ENCODE assay signal across 10 mouse cellular contexts in the genomic region with DNA sequence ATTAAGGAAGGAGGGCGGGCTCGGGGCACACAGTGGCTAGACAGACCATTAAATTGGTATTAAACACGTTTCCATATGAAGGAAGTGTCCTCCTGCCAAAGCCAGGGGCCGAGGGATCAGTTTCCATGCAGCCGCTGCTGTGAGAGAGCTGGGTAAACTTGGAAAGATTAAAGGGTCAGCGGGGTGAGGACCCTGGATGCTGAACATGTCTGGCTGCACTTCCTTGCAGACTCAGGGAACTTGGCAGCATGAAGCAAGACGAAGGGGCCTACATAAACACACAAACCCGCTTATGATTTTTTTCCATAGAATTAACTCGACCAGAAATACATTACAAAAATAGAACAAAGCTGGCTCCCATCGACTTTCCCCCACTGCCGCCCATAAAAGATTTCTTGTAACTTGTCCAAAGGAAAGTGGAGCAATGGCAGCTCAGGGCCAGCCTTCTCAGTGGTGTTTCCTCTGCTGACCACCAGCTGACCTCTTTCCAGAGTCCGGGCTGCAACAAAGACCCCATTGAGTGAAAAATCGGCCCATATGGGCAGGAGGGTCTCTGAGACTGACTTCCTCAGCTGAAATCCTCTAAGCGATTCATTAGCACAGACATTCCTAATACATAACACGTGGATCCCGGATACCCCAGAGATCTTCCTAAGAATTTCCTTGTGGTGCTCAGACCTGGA.
DNase-seq lines count a peak whose midpoint lies in the region; ATAC-seq lines count a peak whose summit lies in the region.
"Had no signal": no experiment of that assay in that cellular context is flagged by ENCODE, and none has a peak within 500 bp of the region (broad histone marks: within the 10 kb centered on the region; RNA-seq: fewer than 3 reads in every experiment).

No protein-coding gene starts in this region.

- H3K4me2 ChIP-seq in forebrain, embryonic 15.5 days (replicated peaks): no peak overlapping the region
- H3K4me2 ChIP-seq in liver, embryonic 11.5 days: no peak overlapping the region
- no peak overlapping the region for H3K4me2 ChIP-seq in liver, embryonic 12.5 days
- no peak overlapping the region for H3K4me2 ChIP-seq in intestine, embryonic 15.5 days (replicated peaks)

- H3K27me3 ChIP-seq in forebrain, embryonic 10.5 days (ENCODE audit: poor library complexity, severe bottlenecking): no peaks in the 10 kb centered on the region
- no peaks in the 10 kb centered on the region for H3K27me3 ChIP-seq in forebrain, embryonic 15.5 days
- no peaks in the 10 kb centered on the region for H3K27me3 ChIP-seq in liver, embryonic 11.5 days (replicated peaks; ENCODE audit: control insufficient read depth, insufficient read depth, low read length)
- no peaks in the 10 kb centered on the region for H3K27me3 ChIP-seq in liver, embryonic 12.5 days (replicated peaks)
- H3K27me3 ChIP-seq in intestine, embryonic 15.5 days (replicated peaks): no peaks in the 10 kb centered on the region
- H3K27me3 ChIP-seq: megakaryocyte, embryonic 14.5 days had no signal

- no peak for ATAC-seq in forebrain, embryonic 15.5 days (replicated peaks)
- ATAC-seq in liver, embryonic 11.5 days (replicated peaks; ENCODE audit: low FRiP score): no peak
- no peak for ATAC-seq in liver, embryonic 12.5 days
- ATAC-seq in intestine, embryonic 15.5 days: peak; percentile 71

- H3K36me3 ChIP-seq in forebrain, embryonic 10.5 days (replicated peaks): no peaks in the 10 kb centered on the region
- no peaks in the 10 kb centered on the region for H3K36me3 ChIP-seq in forebrain, embryonic 15.5 days
- no peaks in the 10 kb centered on the region for H3K36me3 ChIP-seq in liver, embryonic 11.5 days (ENCODE audit: control insufficient read depth, insufficient read depth, low read length)
- H3K36me3 ChIP-seq in liver, embryonic 12.5 days: no peaks in the 10 kb centered on the region
- H3K36me3 ChIP-seq in intestine, embryonic 15.5 days: no peaks in the 10 kb centered on the region

- no peak overlapping the region for H3K9ac ChIP-seq in forebrain, embryonic 15.5 days (replicated peaks)
- H3K9ac ChIP-seq in liver, embryonic 11.5 days (ENCODE audit: low read depth, low read length): no peak overlapping the region
- no peak overlapping the region for H3K9ac ChIP-seq in liver, embryonic 12.5 days
- H3K9ac ChIP-seq in intestine, embryonic 15.5 days: no peak overlapping the region

- intact Hi-C loops in left cerebral cortex, postnatal 14 days (cut with DNase I): no loop called here

- H3K4me3 ChIP-seq in forebrain, embryonic 10.5 days: no peak overlapping the region
- H3K4me3 ChIP-seq in forebrain, embryonic 15.5 days: no peak overlapping the region
- no peak overlapping the region for H3K4me3 ChIP-seq in liver, embryonic 11.5 days (ENCODE audit: low read depth, low read length)
- no peak overlapping the region for H3K4me3 ChIP-seq in liver, embryonic 12.5 days
- no peak overlapping the region for H3K4me3 ChIP-seq in intestine, embryonic 15.5 days (replicated peaks)
- H3K4me3 ChIP-seq: megakaryocyte, embryonic 14.5 days had no signal

- peak overlapping the region; percentile 67 for H3K27ac ChIP-seq in forebrain, embryonic 10.5 days
- no peak overlapping the region for H3K27ac ChIP-seq in forebrain, embryonic 15.5 days (replicated peaks)
- peak overlapping the region; percentile 38; the same call in 1 of the 2 replicates for H3K27ac ChIP-seq in liver, embryonic 11.5 days (ENCODE audit: low read depth, low read length)
- H3K27ac ChIP-seq in liver, embryonic 12.5 days: no peak overlapping the region; the same call in 1 of the 2 replicates
- peak overlapping the region; percentile 76 for H3K27ac ChIP-seq in intestine, embryonic 15.5 days

- peaks cover 41% of the 10 kb centered on the region for H3K4me1 ChIP-seq in forebrain, embryonic 10.5 days
- peaks cover 7% of the 10 kb centered on the region for H3K4me1 ChIP-seq in forebrain, embryonic 15.5 days
- no peaks in the 10 kb centered on the region for H3K4me1 ChIP-seq in liver, embryonic 11.5 days (replicated peaks; ENCODE audit: control insufficient read depth, insufficient read depth, low read length)
- H3K4me1 ChIP-seq in liver, embryonic 12.5 days: no peaks in the 10 kb centered on the region
- peaks cover 10% of the 10 kb centered on the region; the same call in 1 of the 2 replicates for H3K4me1 ChIP-seq in intestine, embryonic 15.5 days (replicated peaks)
- H3K4me1 ChIP-seq: megakaryocyte, embryonic 14.5 days had no signal

- WGBS in forebrain, embryonic 10.5 days: 30% methylated on average over 16 of the region's 16 CpGs
- WGBS in forebrain, embryonic 15.5 days: 24% methylated on average over 16 of the region's 16 CpGs
- 63% methylated on average over 16 of the region's 16 CpGs for WGBS in liver, embryonic 11.5 days
- WGBS in liver, embryonic 12.5 days (ENCODE audit: insufficient replicate concordance): 55% methylated on average over 16 of the region's 16 CpGs
- 27% methylated on average over 16 of the region's 16 CpGs for WGBS in intestine, embryonic 15.5 days

- H3K9me3 ChIP-seq in forebrain, embryonic 10.5 days: no peaks in the 10 kb centered on the region
- no peaks in the 10 kb centered on the region for H3K9me3 ChIP-seq in forebrain, embryonic 15.5 days
- H3K9me3 ChIP-seq in liver, embryonic 11.5 days (ENCODE audit: control insufficient read depth, low read length): no peaks in the 10 kb centered on the region
- H3K9me3 ChIP-seq in liver, embryonic 12.5 days (replicated peaks): no peaks in the 10 kb centered on the region
- H3K9me3 ChIP-seq in intestine, embryonic 15.5 days: no peaks in the 10 kb centered on the region
- H3K9me3 ChIP-seq: megakaryocyte, embryonic 14.5 days had no signal

- peak; percentile 56 for DNase-seq in forebrain, embryonic 10.5 days (ENCODE audit: extremely low spot score, low spot score)
- DNase-seq in liver, embryonic 11.5 days (ENCODE audit: low spot score): no peak
- DNase-seq in retina, embryonic 14.5 days (ENCODE audit: low spot score): peak; percentile 56
- no peak for DNase-seq in left cerebral cortex, postnatal 14 days (ENCODE audit: low spot score in 2 of 2)
- DNase-seq in adipocyte (ENCODE audit: low spot score): no peak
- DNase-seq: cerebellum, adult 8-10 months had no signal

Comparison
In these comparisons a context has a peak if more than half of its experiments do, and no peak if none do; other contexts are left out.
1. H3K27ac ChIP-seq: peak in forebrain, embryonic 10.5 days (single experiment), liver, embryonic 11.5 days (single experiment) and intestine, embryonic 15.5 days (single experiment); none in forebrain, embryonic 15.5 days (single experiment) and liver, embryonic 12.5 days (single experiment).
2. DNase-seq: peak in forebrain, embryonic 10.5 days (single experiment) and retina, embryonic 14.5 days (single experiment); none in liver, embryonic 11.5 days (single experiment), left cerebral cortex, postnatal 14 days (0 of 2) and adipocyte (single experiment).